Mouse (Mus musculus): ENCODE data around the gene Cct7. TPM values are rescaled to one million over a fixed set of nuclear protein-coding genes. Genes with fewer than 3 reads are reported as not detected.
A peak's percentile ranks its signal among the peaks of the same experiment; 100 is the strongest.

The Cct7 gene
- polyA plus RNA-seq, 1 experiment, result 96.7 TPM

- peaks cover 22% of the 10 kb centered on the region for H3K4me1 ChIP-seq (ENCODE audit: control insufficient read depth, insufficient read depth, low read length)
- peak within 1 kb of the TSS; percentile 99 for H3K4me3 ChIP-seq (ENCODE audit: insufficient read depth, low read length)
- H3K27ac ChIP-seq (ENCODE audit: insufficient read depth, low read depth, low read length), result peak within 1 kb of the TSS; percentile 90
- TF ChIP-seq CTCF (IDR thresholded peaks at IDR 0.05; ENCODE audit: low read depth, low read length), result peak; percentile 64
- TF ChIP-seq POLR2A (IDR thresholded peaks at IDR 0.05; ENCODE audit: borderline replicate concordance, low read depth, low read length), result no peak
Observed at GRCm38 (mm10) chr6:85451664-85452410, 523 bp downstream of the Cct7 start, which contains the start of gene Pradc1. Pradc1 (minus strand) TSS chr6:85451970.

DNA sequence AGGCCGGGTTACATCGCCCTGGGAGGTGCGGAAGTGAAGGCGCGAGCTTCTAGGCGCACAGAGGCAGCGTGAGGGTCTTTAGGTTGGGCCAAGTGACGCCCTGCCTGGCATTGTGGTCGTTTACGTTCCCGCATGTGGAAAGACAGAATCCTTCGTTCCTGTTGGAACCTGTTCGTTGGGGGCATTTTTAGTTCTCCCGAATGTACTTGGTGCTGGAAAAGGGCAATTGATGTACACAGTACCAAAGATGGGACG is 1.0 kb downstream of the Cct7 start:
- Histone ChIP-seq H3K27ac (ENCODE audit: insufficient read depth, low read depth, low read length) (peak overlapping the region; percentile 68), H3K4me1 (ENCODE audit: control insufficient read depth, insufficient read depth, low read length) (peaks cover 26% of the 10 kb centered on the region), H3K4me3 (ENCODE audit: insufficient read depth, low read length) (peak overlapping the region; percentile 99)
- no peak for TF ChIP-seq POLR2A (IDR thresholded peaks at IDR 0.05; ENCODE audit: borderline replicate concordance, low read depth, low read length)
- no peak for TF ChIP-seq CTCF (IDR thresholded peaks at IDR 0.05; ENCODE audit: low read depth, low read length)

DNA sequence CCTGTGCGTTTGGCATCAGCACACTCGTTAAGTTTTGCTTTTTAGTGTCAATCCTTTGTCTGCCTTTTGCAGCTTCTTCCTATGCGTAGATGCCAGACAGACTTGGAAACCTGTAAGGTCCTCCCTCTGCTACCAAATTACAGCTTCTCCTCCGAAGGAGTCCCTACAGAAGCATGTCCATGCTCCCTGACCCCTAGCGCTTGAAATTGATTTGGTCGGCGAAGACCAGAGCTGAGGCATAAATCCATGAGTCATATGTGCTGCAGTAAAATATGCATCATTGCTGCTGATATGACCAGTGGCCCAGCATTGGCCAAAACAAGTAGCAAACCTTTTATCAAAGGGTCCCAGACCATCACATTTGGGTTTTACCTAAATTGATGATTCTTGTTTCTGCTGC is 1.5 kb downstream of the Cct7 start:
- peak overlapping the region; percentile 68 for H3K27ac ChIP-seq (ENCODE audit: insufficient read depth, low read depth, low read length)
- peak overlapping the region; percentile 99 for H3K4me3 ChIP-seq (ENCODE audit: insufficient read depth, low read length)
- H3K4me1 ChIP-seq (ENCODE audit: control insufficient read depth, insufficient read depth, low read length), result peaks cover 30% of the 10 kb centered on the region
- TF ChIP-seq POLR2A (IDR thresholded peaks at IDR 0.05; ENCODE audit: borderline replicate concordance, low read depth, low read length), result no peak
- no peak for TF ChIP-seq CTCF (IDR thresholded peaks at IDR 0.05; ENCODE audit: low read depth, low read length)

GRCm38 (mm10) chr6:85459621-85460020 is 8.3 kb downstream of the Cct7 start:
- Histone ChIP-seq H3K4me1 (ENCODE audit: control insufficient read depth, insufficient read depth, low read length) (peaks cover 38% of the 10 kb centered on the region), H3K27ac (ENCODE audit: insufficient read depth, low read depth, low read length) (no peak overlapping the region), H3K4me3 (ENCODE audit: insufficient read depth, low read length) (no peak overlapping the region)
- TF ChIP-seq CTCF (IDR thresholded peaks at IDR 0.05; ENCODE audit: low read depth, low read length) (no peak), POLR2A (IDR thresholded peaks at IDR 0.05; ENCODE audit: borderline replicate concordance, low read depth, low read length) (no peak)

DNA sequence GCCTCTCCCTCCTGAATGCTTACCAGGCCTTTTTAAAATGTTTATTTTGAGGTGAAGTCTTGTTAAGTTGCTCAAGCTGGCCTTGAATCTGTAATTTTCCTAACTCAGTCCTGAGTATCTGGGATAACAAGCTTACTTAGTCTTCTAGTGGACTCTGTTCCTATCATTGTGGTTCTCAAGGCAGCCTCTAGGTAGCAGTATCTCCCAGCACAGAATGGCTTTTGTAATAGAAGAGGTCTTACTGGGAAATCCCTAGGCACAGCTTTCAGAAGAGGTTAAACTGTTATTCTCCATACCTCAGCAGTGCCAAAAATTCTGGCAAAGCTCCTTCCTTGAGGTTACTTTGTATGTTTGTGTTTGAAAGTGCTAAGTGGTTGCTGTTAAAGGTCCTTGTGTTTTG is 14.1 kb downstream of the Cct7 start:
- Histone ChIP-seq H3K4me1 (ENCODE audit: control insufficient read depth, insufficient read depth, low read length) (peaks cover 9% of the 10 kb centered on the region), H3K4me3 (ENCODE audit: insufficient read depth, low read length) (no peak overlapping the region), H3K27ac (ENCODE audit: insufficient read depth, low read depth, low read length) (no peak overlapping the region)
- no peak for TF ChIP-seq CTCF (IDR thresholded peaks at IDR 0.05; ENCODE audit: low read depth, low read length)
- TF ChIP-seq POLR2A (IDR thresholded peaks at IDR 0.05; ENCODE audit: borderline replicate concordance, low read depth, low read length), result no peak

DNA sequence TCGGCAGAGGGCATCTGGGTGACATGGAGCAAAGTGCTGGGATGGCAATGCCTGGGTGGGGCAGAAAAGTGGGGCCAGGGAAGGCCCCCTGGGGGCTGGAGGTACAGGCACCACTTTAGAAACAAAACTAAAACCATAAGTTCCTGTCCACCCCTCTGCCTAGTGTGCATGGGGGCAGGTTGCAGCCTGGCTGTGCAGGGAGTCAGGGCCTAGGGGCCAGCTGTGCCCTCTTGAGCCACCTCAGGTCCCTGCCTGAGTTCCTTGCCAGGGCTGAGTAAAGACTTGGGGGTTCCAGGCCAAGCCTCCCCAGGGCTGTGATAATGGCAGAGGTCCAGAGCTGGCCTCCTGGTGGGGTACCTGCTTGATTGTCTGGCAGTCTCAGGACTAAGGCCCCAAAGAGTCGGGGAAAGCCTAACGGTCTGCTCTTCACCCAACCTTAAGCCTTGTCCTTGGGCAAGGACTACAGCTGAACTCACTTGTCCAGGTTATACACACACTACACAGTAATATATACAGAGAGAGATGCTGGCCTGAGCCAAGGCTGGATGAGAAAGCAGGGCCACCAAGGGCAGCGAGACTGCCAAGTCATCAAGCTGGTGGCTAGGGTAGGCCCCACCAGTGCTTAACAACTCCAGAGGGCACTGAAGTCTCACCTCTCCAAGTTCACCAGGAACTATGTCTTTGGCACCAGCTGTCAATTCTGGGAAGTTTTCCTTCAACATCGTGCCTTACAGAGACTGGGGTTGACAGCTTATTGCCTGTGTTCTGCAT is 18.5 kb downstream of the Cct7 start:
- Histone ChIP-seq H3K4me3 (ENCODE audit: insufficient read depth, low read length) (no peak overlapping the region), H3K27ac (ENCODE audit: insufficient read depth, low read depth, low read length) (no peak overlapping the region), H3K4me1 (ENCODE audit: control insufficient read depth, insufficient read depth, low read length) (no peaks in the 10 kb centered on the region)
- TF ChIP-seq POLR2A (IDR thresholded peaks at IDR 0.05; ENCODE audit: borderline replicate concordance, low read depth, low read length) (no peak), CTCF (IDR thresholded peaks at IDR 0.05; ENCODE audit: low read depth, low read length) (no peak)

DNA sequence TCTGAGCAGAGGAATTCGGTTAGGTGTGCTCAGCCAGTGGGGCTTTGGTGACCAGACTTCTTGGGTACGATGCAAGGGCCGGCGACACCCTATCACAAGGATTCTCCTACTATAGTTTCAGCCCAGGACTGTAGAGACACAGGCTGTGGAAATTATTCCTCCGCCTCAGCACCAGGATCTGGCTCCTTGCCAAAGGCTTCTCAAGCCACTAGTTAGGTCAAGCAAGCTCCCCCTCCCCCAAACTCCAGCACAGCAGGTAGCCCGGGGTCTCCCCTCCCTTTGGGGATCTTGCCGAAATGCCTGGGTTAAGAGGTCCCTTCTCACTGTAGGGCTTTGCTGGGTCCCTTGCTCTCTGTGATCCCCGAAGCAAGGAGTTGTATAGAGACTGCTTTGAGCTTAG is 20.6 kb downstream of the Cct7 start:
- no peak overlapping the region for H3K4me3 ChIP-seq (ENCODE audit: insufficient read depth, low read length)
- H3K4me1 ChIP-seq (ENCODE audit: control insufficient read depth, insufficient read depth, low read length), result no peaks in the 10 kb centered on the region
- TF ChIP-seq POLR2A (IDR thresholded peaks at IDR 0.05; ENCODE audit: borderline replicate concordance, low read depth, low read length) (no peak), CTCF (IDR thresholded peaks at IDR 0.05; ENCODE audit: low read depth, low read length) (no peak)
- H3K27ac ChIP-seq (ENCODE audit: insufficient read depth, low read depth, low read length), result no peak overlapping the region

GRCm38 (mm10) chr6:85472542-85472941 is 21.2 kb downstream of the Cct7 start:
- Histone ChIP-seq H3K4me3 (ENCODE audit: insufficient read depth, low read length) (no peak overlapping the region), H3K27ac (ENCODE audit: insufficient read depth, low read depth, low read length) (no peak overlapping the region), H3K4me1 (ENCODE audit: control insufficient read depth, insufficient read depth, low read length) (no peaks in the 10 kb centered on the region)
- TF ChIP-seq POLR2A (IDR thresholded peaks at IDR 0.05; ENCODE audit: borderline replicate concordance, low read depth, low read length) (no peak), CTCF (IDR thresholded peaks at IDR 0.05; ENCODE audit: low read depth, low read length) (no peak)

- Histone ChIP-seq H3K27ac (ENCODE audit: insufficient read depth, low read depth, low read length) (no peak overlapping the region), H3K4me3 (ENCODE audit: insufficient read depth, low read length) (no peak overlapping the region), H3K4me1 (ENCODE audit: control insufficient read depth, insufficient read depth, low read length) (no peaks in the 10 kb centered on the region)
- TF ChIP-seq CTCF (IDR thresholded peaks at IDR 0.05; ENCODE audit: low read depth, low read length) (no peak), POLR2A (IDR thresholded peaks at IDR 0.05; ENCODE audit: borderline replicate concordance, low read depth, low read length) (no peak)
Observed at GRCm38 (mm10) chr6:85475581-85475980, 24.3 kb downstream of the Cct7 start.

- no peak overlapping the region for H3K4me3 ChIP-seq (ENCODE audit: insufficient read depth, low read length)
- H3K27ac ChIP-seq (ENCODE audit: insufficient read depth, low read depth, low read length), result no peak overlapping the region
- TF ChIP-seq CTCF (IDR thresholded peaks at IDR 0.05; ENCODE audit: low read depth, low read length), result peak; percentile 15; the same call in 1 of the 2 replicates
- TF ChIP-seq POLR2A (IDR thresholded peaks at IDR 0.05; ENCODE audit: borderline replicate concordance, low read depth, low read length), result no peak
- H3K4me1 ChIP-seq (ENCODE audit: control insufficient read depth, insufficient read depth, low read length), result no peaks in the 10 kb centered on the region
Observed at GRCm38 (mm10) chr6:85477366-85477917, 26.1 kb downstream of the Cct7 start.

Measured in bone marrow macrophage, adult 2 months (primary cell).